Mouse (Mus musculus) stomach, postnatal 0 days (tissue): Measurements from ENCODE around the gene Phka1.

ENCODE experiments used
- CTCF ChIP-seq: IDR thresholded peaks from 2 replicates; pipeline ENCODE4 v1.5.1; 2016; ENCODE audit warnings: antibody characterized with exemption, low read depth, mild to moderate bottlenecking, moderate library complexity
- EP300 ChIP-seq: optimal IDR thresholded peaks from 2 replicates; pipeline ENCODE3; 2016; ENCODE audit warnings: antibody characterized with exemption

DNA sequence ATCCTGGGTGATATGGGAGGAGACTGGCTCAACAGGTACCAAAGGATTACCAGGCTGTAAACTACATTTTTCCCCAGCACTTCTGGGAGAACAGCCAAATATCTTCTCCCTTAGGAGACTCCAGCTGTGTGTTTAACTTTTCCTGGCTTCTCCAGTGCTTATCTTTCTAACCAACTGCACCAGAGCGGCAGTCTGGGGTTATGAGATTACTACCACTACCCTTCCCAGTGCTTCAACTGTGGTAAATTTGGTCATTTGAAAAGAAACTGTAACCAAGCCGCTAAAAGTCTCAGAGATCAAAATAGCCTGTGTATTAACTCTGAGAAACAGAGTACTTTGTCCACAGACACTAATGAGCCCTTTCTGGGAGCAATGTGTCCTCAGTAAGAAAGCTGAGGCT lies 42.8 kb downstream of the Phka1 start:
- TF ChIP-seq CTCF (no peak), EP300 (no peak)
